Mouse (Mus musculus) heart, embryonic 11.5 days (tissue): Measurements from ENCODE around the gene Gpr107. TPM values are rescaled to one million over a fixed set of nuclear protein-coding genes. Genes with fewer than 3 reads are reported as not detected.
A peak's percentile ranks its signal among the peaks of the same experiment; 100 is the strongest.

ENCODE experiments used
- ATAC-seq: fragments of 200-750 bp; cut with Nextera tagmentation; replicated peaks from 2 replicates; pipeline ENCODE4 v1.8.0; 2017; ENCODE audit warnings: moderate library complexity; ENCODE audit not compliant: insufficient number of reproducible peaks, low FRiP score, low TSS enrichment
- H3K27ac ChIP-seq: fragments of 300-500 bp; sonication (generic); 2 replicates; pipeline ENCODE4 v1.5.1; 2014; ENCODE audit warnings: mild to moderate bottlenecking, low read depth, low read length
- H3K27me3 ChIP-seq: fragments of 300-500 bp; sonication (generic); 2 replicates; pipeline ENCODE4 v1.6.1; 2014; ENCODE audit warnings: mild to moderate bottlenecking, low read length, mixed read lengths; ENCODE audit not compliant: control insufficient read depth, insufficient read depth
- H3K36me3 ChIP-seq: fragments of 300-500 bp; sonication (generic); 2 replicates; pipeline ENCODE4 v1.6.1; 2014; ENCODE audit warnings: mild to moderate bottlenecking, low read length, moderate library complexity, mixed read lengths; ENCODE audit not compliant: control insufficient read depth, insufficient read depth
- H3K4me1 ChIP-seq: fragments of 300-500 bp; sonication (generic); 2 replicates; pipeline ENCODE4 v1.6.1; 2014; ENCODE audit warnings: low read length; ENCODE audit not compliant: control insufficient read depth, insufficient read depth
- H3K4me2 ChIP-seq: fragments of 300-500 bp; sonication (generic); 2 replicates; pipeline ENCODE4 v1.6.1; 2014; ENCODE audit warnings: mild to moderate bottlenecking, moderate library complexity
- H3K4me3 ChIP-seq: fragments of 300-500 bp; sonication (generic); 2 replicates; pipeline ENCODE4 v1.5.1; 2014; ENCODE audit warnings: low read depth, low read length
- H3K9ac ChIP-seq: fragments of 300-500 bp; sonication (generic); 2 replicates; pipeline ENCODE4 v1.6.1; 2014; ENCODE audit warnings: mild to moderate bottlenecking, low read depth, low read length, moderate library complexity
- H3K9me3 ChIP-seq: fragments of 300-500 bp; sonication (generic); replicated peaks from 2 replicates; pipeline ENCODE4 v1.6.1; 2016; ENCODE audit warnings: low read length; ENCODE audit not compliant: control insufficient read depth
- WGBS: fragments of 180-500 bp; shearing (Covaris S2); extraction: QIAGEN DNeasy Blood & Tissue Kit; methylation state at CpG from one replicate; pipeline ENCODE4 v1.1.7; 2014; ENCODE audit not compliant: insufficient replicate concordance; 5-methylcytosine and 5-hydroxymethylcytosine counted together
- polyA plus RNA-seq: library from polyadenylated mRNA; unstranded; fragments of >200 nt; fragmentation: Nextera tagmentation; extraction: Ambion mirVana; gene quantifications from 2 replicates; pipeline ENCODE4 v1.2.1, GENCODE M21; 2014

Gene Gpr107
- polyA plus RNA-seq, 1 experiment from 2014 or later = 30.4 TPM

DNA sequence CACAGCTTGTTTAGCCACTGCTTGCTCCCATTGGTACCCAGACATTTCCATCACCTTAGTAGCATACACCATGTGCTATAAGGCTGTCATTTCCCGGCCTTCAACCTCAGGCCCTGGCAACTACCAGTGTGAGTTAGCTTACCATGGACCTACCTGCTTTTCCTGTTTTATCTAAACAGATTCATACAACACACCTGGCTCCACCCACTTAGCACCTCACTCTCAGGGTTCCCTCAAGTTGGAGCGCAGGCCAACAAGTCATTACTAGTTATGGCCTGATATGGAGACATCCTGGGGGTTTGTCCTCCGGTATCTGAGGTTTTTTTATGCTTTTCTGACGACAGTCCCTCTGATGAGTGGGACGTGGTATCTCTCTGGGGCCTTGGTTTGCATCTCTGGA, 28.6 kb upstream of the Gpr107 start:
- Histone ChIP-seq H3K4me3 (no peak overlapping the region), H3K9ac (no peak overlapping the region), H3K4me1 (peaks cover 11% of the 10 kb centered on the region), H3K9me3 (no peaks in the 10 kb centered on the region), H3K36me3 (no peaks in the 10 kb centered on the region), H3K27ac (no peak overlapping the region), H3K4me2 (no peak overlapping the region), H3K27me3 (no peaks in the 10 kb centered on the region)
- no peak for ATAC-seq
- WGBS = 81% methylated on average over 5 of the region's 5 CpGs

DNA sequence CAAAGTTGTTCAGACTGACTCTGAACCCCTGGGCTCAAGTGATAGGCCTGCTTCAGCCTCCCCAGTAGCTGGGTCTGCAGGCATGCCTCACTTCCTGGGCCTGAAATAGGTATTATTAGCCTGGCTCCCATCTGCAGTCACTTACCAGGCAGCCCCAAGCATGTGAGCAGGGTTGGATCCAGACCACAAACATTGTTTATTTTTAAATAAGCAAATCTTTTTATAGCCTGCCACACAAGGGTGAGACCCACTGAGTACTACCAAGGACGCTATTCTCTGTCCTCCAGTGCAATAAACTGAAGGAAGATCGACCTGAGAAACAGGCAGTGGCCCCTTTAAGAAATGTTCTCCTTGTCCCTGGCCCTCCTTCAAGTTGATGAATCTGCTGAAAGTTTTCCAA, 27.4 kb upstream of the Gpr107 start:
- H3K9me3 ChIP-seq = no peaks in the 10 kb centered on the region
- H3K9ac ChIP-seq = peak overlapping the region; percentile 8; the same call in 1 of the 2 replicates
- 54% methylated on average over 2 of the region's 2 CpGs for WGBS
- peak overlapping the region; percentile 54; the same call in 1 of the 2 replicates for H3K27ac ChIP-seq
- no peak overlapping the region for H3K4me2 ChIP-seq
- no peak overlapping the region for H3K4me3 ChIP-seq
- H3K4me1 ChIP-seq = peaks cover 13% of the 10 kb centered on the region
- no peak for ATAC-seq
- H3K36me3 ChIP-seq = no peaks in the 10 kb centered on the region
- no peaks in the 10 kb centered on the region for H3K27me3 ChIP-seq

DNA sequence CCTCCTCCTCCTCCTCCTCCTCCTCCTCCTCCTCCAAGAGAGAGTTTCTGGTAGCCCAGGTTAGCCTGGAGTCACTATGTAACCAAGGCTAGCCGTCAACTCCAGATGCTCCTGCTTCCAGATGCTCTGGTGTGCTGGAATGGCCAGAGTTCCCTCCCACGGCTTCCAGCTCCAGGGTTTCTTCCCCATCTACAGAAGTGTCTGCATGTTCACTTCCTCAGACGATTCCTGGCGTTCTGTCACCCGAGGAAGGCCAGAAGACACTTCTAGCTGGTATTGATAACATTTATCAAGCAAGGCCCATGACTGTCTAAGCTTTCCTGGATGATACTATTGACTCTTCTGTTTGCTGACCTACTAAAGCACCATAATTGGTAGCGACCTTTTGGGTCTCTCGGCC, 27.0 kb upstream of the Gpr107 start:
- Histone ChIP-seq H3K4me1 (peaks cover 13% of the 10 kb centered on the region), H3K27ac (no peak overlapping the region), H3K4me2 (no peak overlapping the region), H3K4me3 (no peak overlapping the region), H3K9ac (no peak overlapping the region), H3K27me3 (no peaks in the 10 kb centered on the region), H3K36me3 (no peaks in the 10 kb centered on the region), H3K9me3 (no peaks in the 10 kb centered on the region)
- 55% methylated on average over 7 of the region's 7 CpGs for WGBS
- no peak for ATAC-seq

DNA sequence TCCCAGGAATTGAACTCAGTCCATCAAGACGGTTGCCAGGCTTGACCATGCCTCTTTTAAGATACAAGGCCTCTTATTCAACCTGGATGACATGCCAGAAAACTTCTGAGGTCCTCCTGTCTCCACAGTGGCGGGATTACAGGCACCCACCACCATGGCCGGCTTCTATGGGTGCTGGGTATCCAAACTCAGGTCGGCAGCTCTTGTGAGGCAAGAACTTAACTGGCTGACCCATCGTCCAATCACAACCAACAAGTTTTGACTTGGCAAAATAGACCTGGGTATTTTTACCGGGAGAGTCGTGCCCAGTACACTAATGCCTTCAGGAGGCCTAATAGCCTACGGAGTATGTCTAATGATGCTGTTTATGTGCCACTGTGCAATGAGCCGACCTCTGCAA, 26.1 kb upstream of the Gpr107 start:
- Histone ChIP-seq H3K4me3 (no peak overlapping the region), H3K4me1 (peaks cover 22% of the 10 kb centered on the region), H3K9me3 (no peaks in the 10 kb centered on the region), H3K27ac (no peak overlapping the region), H3K27me3 (no peaks in the 10 kb centered on the region), H3K4me2 (no peak overlapping the region), H3K9ac (no peak overlapping the region), H3K36me3 (no peaks in the 10 kb centered on the region)
- WGBS = 85% methylated on average over 9 of the region's 9 CpGs
- no peak for ATAC-seq

DNA sequence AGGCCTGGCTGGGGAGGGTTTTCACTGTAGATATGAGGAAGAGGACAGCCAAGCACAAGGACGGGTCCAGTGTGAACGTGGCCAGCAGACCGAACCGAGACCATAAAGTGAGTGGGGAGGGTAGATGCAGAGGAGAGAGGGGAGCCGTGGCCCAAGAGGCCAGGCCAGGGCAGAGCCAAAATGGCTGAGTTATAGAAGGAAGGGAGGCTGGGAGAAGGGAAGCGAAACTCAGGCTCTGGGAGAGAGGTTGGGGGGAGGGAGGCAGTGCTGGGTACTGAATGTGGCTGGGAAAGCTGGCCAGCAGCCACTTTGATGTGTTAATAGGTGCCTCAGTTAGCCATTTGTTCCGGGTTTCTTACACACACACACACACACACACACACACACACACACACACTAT, 24.9 kb upstream of the Gpr107 start:
- WGBS = 61% methylated on average over 7 of the region's 7 CpGs
- ATAC-seq = no peak
- H3K9me3 ChIP-seq = no peaks in the 10 kb centered on the region
- no peaks in the 10 kb centered on the region for H3K36me3 ChIP-seq
- H3K27ac ChIP-seq = no peak overlapping the region
- no peak overlapping the region for H3K4me2 ChIP-seq
- no peak overlapping the region for H3K4me3 ChIP-seq
- H3K9ac ChIP-seq = no peak overlapping the region
- H3K4me1 ChIP-seq = peaks cover 34% of the 10 kb centered on the region
- H3K27me3 ChIP-seq = no peaks in the 10 kb centered on the region

DNA sequence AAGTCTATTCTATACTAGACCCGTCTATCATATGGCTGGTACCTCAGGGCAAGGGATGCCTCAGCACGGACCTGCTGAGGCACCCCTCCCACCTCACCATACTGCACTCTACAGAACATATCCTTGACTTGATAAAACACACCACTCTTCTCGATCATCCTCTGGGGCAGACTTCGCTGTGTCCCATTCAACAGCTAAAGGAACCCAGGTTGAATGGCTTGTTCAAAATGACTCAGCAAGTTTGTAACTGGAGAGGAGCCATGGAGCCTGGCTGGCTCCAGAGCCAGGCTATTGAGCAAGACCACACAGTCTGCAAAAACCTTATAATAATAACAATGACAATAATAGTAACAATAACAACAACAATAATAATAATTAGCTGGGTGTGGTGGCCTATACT, 24.2 kb upstream of the Gpr107 start:
- Histone ChIP-seq H3K27ac (no peak overlapping the region), H3K9ac (0 out of 2 replicates have a peak overlapping the region, but pooled peaks have one; percentile 34), H3K27me3 (no peaks in the 10 kb centered on the region), H3K36me3 (no peaks in the 10 kb centered on the region), H3K4me1 (peaks cover 40% of the 10 kb centered on the region), H3K4me3 (no peak overlapping the region), H3K9me3 (no peaks in the 10 kb centered on the region), H3K4me2 (no peak overlapping the region)
- 68% methylated on average over 4 of the region's 4 CpGs for WGBS
- ATAC-seq = no peak

DNA sequence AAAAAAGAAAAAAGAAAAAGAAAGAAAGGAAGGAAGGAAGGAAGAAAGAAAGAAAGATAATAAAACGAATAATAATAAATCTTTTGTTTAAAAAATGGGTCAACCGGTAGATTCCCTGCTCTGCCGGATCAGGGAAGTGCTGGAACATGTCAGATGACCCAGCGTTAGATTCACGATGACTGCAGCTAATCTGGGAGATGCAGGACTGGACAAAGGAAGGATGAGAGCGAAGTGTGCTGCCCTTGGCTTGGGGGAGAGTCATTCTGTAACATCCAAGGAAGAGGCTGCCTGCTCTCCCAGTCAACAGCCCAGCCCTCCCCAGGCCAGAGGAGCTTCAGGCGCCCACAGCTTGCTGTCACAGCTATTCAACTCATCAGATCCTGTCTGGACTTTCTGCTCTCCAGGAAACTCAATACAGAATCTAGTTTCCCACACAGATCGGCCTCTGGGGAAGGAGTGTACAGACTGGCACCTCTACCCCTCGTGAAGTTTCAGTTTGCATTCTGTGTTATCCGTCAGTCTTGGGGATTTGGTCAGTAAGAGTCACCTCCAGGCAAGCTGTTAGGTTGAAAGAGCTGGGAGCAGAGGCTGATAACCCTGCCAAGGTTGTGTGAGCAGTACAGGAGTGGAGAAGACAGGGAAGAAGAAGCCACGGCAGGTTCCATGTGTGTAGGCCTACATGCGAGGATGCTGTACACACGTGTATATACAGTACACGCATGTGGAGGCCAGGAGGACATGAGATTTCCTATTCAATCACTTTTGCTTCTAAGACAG, 22.2 kb upstream of the Gpr107 start:
- Histone ChIP-seq H3K4me2 (no peak overlapping the region), H3K36me3 (no peaks in the 10 kb centered on the region), H3K4me1 (peaks cover 41% of the 10 kb centered on the region), H3K9me3 (no peaks in the 10 kb centered on the region), H3K4me3 (no peak overlapping the region), H3K27me3 (no peaks in the 10 kb centered on the region), H3K27ac (peak overlapping the region; percentile 62; the same call in 1 of the 2 replicates), H3K9ac (peak overlapping the region; percentile 43; the same call in 1 of the 2 replicates)
- WGBS = 67% methylated on average over 14 of the region's 14 CpGs
- ATAC-seq = no peak

DNA sequence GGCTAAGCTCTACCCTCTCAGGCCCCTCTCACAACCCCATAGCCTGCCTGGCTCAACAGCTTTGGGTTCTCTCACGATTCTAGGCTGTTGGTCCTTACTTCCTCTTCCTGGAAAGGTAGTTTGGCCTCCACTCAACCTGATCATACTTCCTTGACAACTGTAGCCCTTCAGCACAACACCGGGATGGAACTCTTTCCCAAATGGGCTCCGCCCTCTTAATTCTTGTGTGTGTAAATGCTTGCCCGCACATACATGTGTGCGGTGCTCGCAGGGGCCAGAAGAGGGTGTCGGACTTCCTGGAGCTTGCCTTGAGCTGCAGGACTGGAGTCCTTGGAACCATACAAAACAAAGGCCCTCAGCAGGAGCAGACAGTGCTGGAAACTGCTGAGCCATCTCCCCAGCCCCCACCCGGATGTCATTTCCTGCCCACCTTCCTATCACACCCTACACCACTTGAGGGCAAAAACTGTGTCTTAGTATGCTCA, 21.3 kb upstream of the Gpr107 start:
- Histone ChIP-seq H3K36me3 (no peaks in the 10 kb centered on the region), H3K9me3 (no peaks in the 10 kb centered on the region), H3K4me1 (peaks cover 46% of the 10 kb centered on the region), H3K9ac (peak overlapping the region; percentile 43; the same call in 1 of the 2 replicates), H3K4me2 (no peak overlapping the region), H3K27me3 (no peaks in the 10 kb centered on the region), H3K27ac (peak overlapping the region; percentile 62), H3K4me3 (no peak overlapping the region)
- ATAC-seq = 0 out of 2 replicates have a peak, but pooled peaks have one; percentile 25
- WGBS = 64% methylated on average over 8 of the region's 8 CpGs

DNA sequence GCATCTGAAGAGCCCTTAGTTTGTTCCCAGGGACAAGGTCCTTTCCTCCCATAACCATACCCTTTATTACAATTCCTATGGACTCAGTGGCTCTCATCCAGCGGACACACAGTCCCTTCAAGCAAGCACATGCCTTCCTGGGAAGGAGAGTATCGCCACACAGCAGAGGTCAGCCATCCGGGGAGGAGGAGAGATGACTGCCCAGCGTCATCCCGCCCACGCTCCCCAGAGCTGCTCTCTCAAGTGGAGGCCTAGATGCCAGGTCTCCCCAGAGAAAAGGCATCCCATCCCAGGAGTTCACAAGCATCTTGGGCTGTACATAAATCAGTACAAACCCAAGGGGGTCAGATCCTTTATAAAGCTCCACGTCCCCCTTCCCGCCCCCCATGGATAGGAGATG, 19.4 kb upstream of the Gpr107 start:
- H3K9ac ChIP-seq = no peak overlapping the region

More for the DNA sequence above, 19.4 kb upstream of the Gpr107 start:
- Histone ChIP-seq H3K4me3 (no peak overlapping the region), H3K27ac (peak overlapping the region; percentile 37; the same call in 1 of the 2 replicates), H3K9me3 (no peaks in the 10 kb centered on the region), H3K4me2 (no peak overlapping the region; the same call in 1 of the 2 replicates), H3K36me3 (no peaks in the 10 kb centered on the region), H3K4me1 (peaks cover 56% of the 10 kb centered on the region), H3K27me3 (no peaks in the 10 kb centered on the region)
- no peak for ATAC-seq
- 46% methylated on average over 8 of the region's 8 CpGs for WGBS
